ENCODE assay signal across 21 mouse cellular contexts in the genomic region with DNA sequence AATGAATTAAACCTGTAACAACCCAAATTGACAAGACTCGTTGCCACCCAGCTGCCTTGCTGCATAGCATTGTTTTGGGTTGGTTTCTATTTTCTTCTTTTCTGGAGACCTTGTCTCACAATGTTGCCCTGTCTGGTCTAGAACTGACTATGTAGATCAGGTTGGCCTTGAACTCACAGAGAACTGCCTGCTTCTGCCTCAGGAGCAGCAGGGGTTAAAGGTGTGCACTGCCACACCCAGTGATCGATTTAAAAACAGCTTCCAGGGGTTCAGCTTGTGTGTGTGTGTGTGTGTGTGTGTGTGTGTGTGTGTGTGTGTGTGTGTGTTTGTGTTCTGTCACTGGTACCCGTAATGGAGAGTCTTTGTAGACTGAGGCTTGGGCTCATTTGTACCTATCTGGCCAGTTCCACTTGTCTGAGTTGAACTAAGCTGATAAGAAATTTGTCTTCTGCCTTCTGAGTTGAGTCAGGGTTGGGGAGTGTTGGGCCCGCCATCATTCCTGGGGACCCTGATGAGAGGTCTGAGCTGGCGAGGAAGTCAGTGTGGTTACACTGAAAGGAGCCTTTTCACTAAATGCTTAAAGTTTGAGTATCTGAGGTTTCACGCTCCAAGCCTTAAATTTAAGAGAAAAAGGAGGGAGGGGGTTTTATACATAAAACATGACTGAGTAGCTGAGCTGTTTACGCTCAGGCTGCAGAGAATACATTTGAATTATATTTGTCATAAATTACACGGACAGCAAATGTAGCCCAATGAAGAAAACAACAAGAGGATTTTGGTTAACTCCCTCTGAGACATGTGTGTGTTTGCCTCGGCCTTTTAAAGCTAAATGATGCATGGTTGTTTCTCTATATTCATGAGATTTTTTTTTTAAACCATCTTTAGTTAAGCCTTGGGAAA.
"Had no signal": no experiment of that assay in that cellular context is flagged by ENCODE, and none has a peak within 500 bp of the region (broad histone marks: within the 10 kb centered on the region; RNA-seq: fewer than 3 reads in every experiment).

No protein-coding gene starts in this region.

- H3K9me3 ChIP-seq: limb, embryonic 10.5 days; limb, embryonic 13.5 days; liver, embryonic 13.5 days; midbrain, embryonic 12.5 days; midbrain, embryonic 15.5 days; neural tube, embryonic 12.5 days; neural tube, embryonic 15.5 days had no signal

- H3K27ac ChIP-seq: layer of hippocampus, adult 2 months; limb, embryonic 10.5 days; limb, embryonic 13.5 days; liver, embryonic 13.5 days; macrophage; midbrain, embryonic 12.5 days; midbrain, embryonic 15.5 days; neural tube, embryonic 12.5 days; neural tube, embryonic 15.5 days had no signal

- DNase-seq: kidney, adult 18-20 months; kidney, postnatal 25 days; layer of hippocampus, adult 9-11 months; liver; liver, embryonic 13.5 days; lung, embryonic 14.5 days; right cerebral cortex, adult 18-20 months; right cerebral cortex, postnatal 14 days; right cerebral cortex, postnatal 4 days; thymus, adult 2 months; thymus, postnatal 14 days; thymus, postnatal 4 days had no signal

- ATAC-seq: lung, postnatal 0 days; midbrain, embryonic 15.5 days had no signal

- H3K4me1 ChIP-seq: midbrain, embryonic 15.5 days had no signal

- H3K4me2 ChIP-seq: limb, embryonic 13.5 days; liver, embryonic 13.5 days; lung, embryonic 14.5 days; midbrain, embryonic 12.5 days; midbrain, embryonic 15.5 days; neural tube, embryonic 12.5 days; neural tube, embryonic 15.5 days had no signal

- H3K27me3 ChIP-seq: limb, embryonic 13.5 days; liver, embryonic 13.5 days; midbrain, embryonic 12.5 days; midbrain, embryonic 15.5 days; neural tube, embryonic 12.5 days; neural tube, embryonic 15.5 days had no signal

- H3K36me3 ChIP-seq: limb, embryonic 13.5 days; liver, embryonic 13.5 days; midbrain, embryonic 12.5 days; midbrain, embryonic 15.5 days; neural tube, embryonic 12.5 days; neural tube, embryonic 15.5 days had no signal

- H3K4me3 ChIP-seq: layer of hippocampus, adult 2 months; limb, embryonic 10.5 days; limb, embryonic 13.5 days; liver, embryonic 13.5 days; midbrain, embryonic 12.5 days; midbrain, embryonic 15.5 days; neural tube, embryonic 12.5 days; neural tube, embryonic 15.5 days had no signal

- H3K9ac ChIP-seq: limb, embryonic 13.5 days; liver, embryonic 13.5 days; lung, embryonic 14.5 days; midbrain, embryonic 12.5 days; midbrain, embryonic 15.5 days; neural tube, embryonic 12.5 days; neural tube, embryonic 15.5 days had no signal
